Mouse (Mus musculus) embryonic facial prominence, embryonic 15.5 days (tissue): ENCODE measurements at regions not wholly inside any gene's neighbourhood (a gene's known extent, or its start where the extent isn't known, plus 50 kb on each side); places are given as distances from the start of the nearest gene placed in this dataset.

Source experiments
- ATAC-seq: fragments of 200-750 bp; cut with Nextera tagmentation; 2 replicates; pipeline ENCODE4 v1.8.0; 2017; ENCODE audit warnings: low read depth, moderate TSS enrichment; ENCODE audit not compliant: insufficient number of reproducible peaks, low FRiP score, low TSS enrichment
- H3K27ac ChIP-seq: fragments of 300-500 bp; sonication (generic); replicated peaks from 2 replicates; pipeline ENCODE4 v1.5.1; 2015; ENCODE audit warnings: mild to moderate bottlenecking, inconsistent platforms
- H3K27me3 ChIP-seq: fragments of 300-500 bp; sonication (generic); 2 replicates; pipeline ENCODE4 v1.6.1; 2015; ENCODE audit warnings: inconsistent platforms
- H3K36me3 ChIP-seq: fragments of 300-500 bp; sonication (generic); 2 replicates; pipeline ENCODE4 v1.6.1; 2015; ENCODE audit warnings: mild to moderate bottlenecking, inconsistent platforms
- H3K4me1 ChIP-seq: fragments of 300-500 bp; sonication (generic); 2 replicates; pipeline ENCODE4 v1.6.1; 2015; ENCODE audit warnings: inconsistent platforms
- H3K4me2 ChIP-seq: fragments of 300-500 bp; sonication (generic); replicated peaks from 2 replicates; pipeline ENCODE4 v1.6.1; 2015; ENCODE audit warnings: mild to moderate bottlenecking, inconsistent platforms
- H3K4me3 ChIP-seq: fragments of 300-500 bp; sonication (generic); replicated peaks from 2 replicates; pipeline ENCODE4 v1.5.1; 2015; ENCODE audit warnings: mild to moderate bottlenecking, inconsistent platforms
- H3K9ac ChIP-seq: fragments of 300-500 bp; sonication (generic); 2 replicates; pipeline ENCODE4 v1.6.1; 2015; ENCODE audit warnings: inconsistent platforms
- H3K9me3 ChIP-seq: fragments of 300-500 bp; sonication (generic); replicated peaks from 2 replicates; pipeline ENCODE4 v1.6.1; 2016; ENCODE audit warnings: inconsistent platforms
- WGBS: fragments of 180-500 bp; shearing (Covaris S2); methylation state at CpG from one replicate; pipeline ENCODE4 v1.1.7; 2015; 5-methylcytosine and 5-hydroxymethylcytosine counted together

GRCm38 (mm10) chr1:155041592-155041991, 57.8 kb downstream of the Ier5 start:
- no peak overlapping the region for H3K4me2 ChIP-seq
- no peak overlapping the region for H3K4me3 ChIP-seq
- no peaks in the 10 kb centered on the region for H3K9me3 ChIP-seq
- H3K27ac ChIP-seq, result no peak overlapping the region
- no peaks in the 10 kb centered on the region for H3K36me3 ChIP-seq
- WGBS, result 72% methylated on average over 5 of the region's 5 CpGs
- no peaks in the 10 kb centered on the region for H3K27me3 ChIP-seq
- peaks cover 15% of the 10 kb centered on the region; the same call in 1 of the 2 replicates for H3K4me1 ChIP-seq
- no peak overlapping the region for H3K9ac ChIP-seq
- no peak for ATAC-seq

GRCm38 (mm10) chr1:155040939-155041371, 58.5 kb downstream of the Ier5 start:
- H3K4me2 ChIP-seq, result no peak overlapping the region
- WGBS, result 26% methylated on average over 1 of the region's 1 CpGs
- no peaks in the 10 kb centered on the region for H3K27me3 ChIP-seq
- ATAC-seq, result peak; percentile 70
- no peak overlapping the region for H3K4me3 ChIP-seq
- no peak overlapping the region for H3K9ac ChIP-seq
- H3K36me3 ChIP-seq, result no peaks in the 10 kb centered on the region
- peak overlapping the region; percentile 34 for H3K27ac ChIP-seq
- H3K9me3 ChIP-seq, result no peaks in the 10 kb centered on the region
- peaks cover 15% of the 10 kb centered on the region; the same call in 1 of the 2 replicates for H3K4me1 ChIP-seq

GRCm38 (mm10) chr1:155040086-155040726, 59.2 kb downstream of the Ier5 start:
- no peaks in the 10 kb centered on the region for H3K27me3 ChIP-seq
- H3K9ac ChIP-seq, result no peak overlapping the region
- H3K36me3 ChIP-seq, result no peaks in the 10 kb centered on the region
- peaks cover 15% of the 10 kb centered on the region; the same call in 1 of the 2 replicates for H3K4me1 ChIP-seq
- H3K27ac ChIP-seq, result peak overlapping the region; percentile 34; the same call in 1 of the 2 replicates
- peak; percentile 39; the same call in 1 of the 2 replicates for ATAC-seq
- no peak overlapping the region for H3K4me2 ChIP-seq
- WGBS, result 25% methylated on average over 8 of the region's 9 CpGs
- no peak overlapping the region for H3K4me3 ChIP-seq
- H3K9me3 ChIP-seq, result no peaks in the 10 kb centered on the region

GRCm38 (mm10) chr1:155038631-155039625, 60.5 kb downstream of the Ier5 start:
- no peak overlapping the region for H3K9ac ChIP-seq
- H3K9me3 ChIP-seq, result no peaks in the 10 kb centered on the region
- H3K4me1 ChIP-seq, result peaks cover 15% of the 10 kb centered on the region; the same call in 1 of the 2 replicates
- H3K4me3 ChIP-seq, result no peak overlapping the region
- H3K27me3 ChIP-seq, result no peaks in the 10 kb centered on the region
- no peak overlapping the region for H3K4me2 ChIP-seq
- ATAC-seq, result no peak
- 70% methylated on average over 11 of the region's 11 CpGs for WGBS
- H3K36me3 ChIP-seq, result no peaks in the 10 kb centered on the region
- H3K27ac ChIP-seq, result no peak overlapping the region

GRCm38 (mm10) chr1:155037479-155037878, 62.0 kb downstream of the Ier5 start:
- WGBS, result 81% methylated on average over 3 of the region's 3 CpGs
- Histone ChIP-seq H3K27ac (no peak overlapping the region), H3K4me1 (peaks cover 15% of the 10 kb centered on the region; the same call in 1 of the 2 replicates), H3K27me3 (no peaks in the 10 kb centered on the region), H3K4me2 (no peak overlapping the region), H3K9me3 (no peaks in the 10 kb centered on the region), H3K36me3 (no peaks in the 10 kb centered on the region), H3K4me3 (no peak overlapping the region), H3K9ac (no peak overlapping the region)
- ATAC-seq, result no peak

- Histone ChIP-seq H3K4me3 (no peak overlapping the region), H3K27me3 (no peaks in the 10 kb centered on the region), H3K4me1 (peaks cover 13% of the 10 kb centered on the region; the same call in 1 of the 2 replicates), H3K4me2 (no peak overlapping the region), H3K9me3 (no peaks in the 10 kb centered on the region), H3K27ac (no peak overlapping the region), H3K36me3 (no peaks in the 10 kb centered on the region), H3K9ac (no peak overlapping the region)
- ATAC-seq, result peak; percentile 31; the same call in 1 of the 2 replicates
- WGBS, result 11% methylated on average over 9 of the region's 9 CpGs
These were observed 68.5 kb downstream of the Ier5 start for GRCm38 (mm10) chr1:155030908-155031307.

- 60% methylated on average over 17 of the region's 17 CpGs for WGBS
- no peaks in the 10 kb centered on the region for H3K27me3 ChIP-seq
- no peaks in the 10 kb centered on the region for H3K9me3 ChIP-seq
- H3K4me1 ChIP-seq, result peaks cover 13% of the 10 kb centered on the region; the same call in 1 of the 2 replicates
- no peak overlapping the region; the same call in 1 of the 2 replicates for H3K4me2 ChIP-seq
- H3K9ac ChIP-seq, result no peak overlapping the region
- no peak for ATAC-seq
- H3K36me3 ChIP-seq, result no peaks in the 10 kb centered on the region
- H3K4me3 ChIP-seq, result no peak overlapping the region
- H3K27ac ChIP-seq, result no peak overlapping the region
These were observed 70.1 kb downstream of the Ier5 start for GRCm38 (mm10) chr1:155029195-155029879.

GRCm38 (mm10) chr1:155028735-155029134, 70.7 kb downstream of the Ier5 start:
- H3K9me3 ChIP-seq, result no peaks in the 10 kb centered on the region
- ATAC-seq, result no peak
- H3K27me3 ChIP-seq, result no peaks in the 10 kb centered on the region
- H3K36me3 ChIP-seq, result no peaks in the 10 kb centered on the region
- H3K4me2 ChIP-seq, result no peak overlapping the region; the same call in 1 of the 2 replicates
- H3K4me1 ChIP-seq, result peaks cover 13% of the 10 kb centered on the region; the same call in 1 of the 2 replicates
- 47% methylated on average over 5 of the region's 5 CpGs for WGBS
- no peak overlapping the region for H3K9ac ChIP-seq
- no peak overlapping the region for H3K27ac ChIP-seq
- H3K4me3 ChIP-seq, result no peak overlapping the region

GRCm38 (mm10) chr1:155028147-155028546, 71.3 kb downstream of the Ier5 start:
- Histone ChIP-seq H3K4me3 (no peak overlapping the region), H3K4me2 (no peak overlapping the region), H3K36me3 (no peaks in the 10 kb centered on the region), H3K4me1 (peaks cover 13% of the 10 kb centered on the region; the same call in 1 of the 2 replicates), H3K27ac (no peak overlapping the region), H3K27me3 (no peaks in the 10 kb centered on the region), H3K9ac (no peak overlapping the region), H3K9me3 (no peaks in the 10 kb centered on the region)
- no peak for ATAC-seq
- 56% methylated on average over 6 of the region's 6 CpGs for WGBS

GRCm38 (mm10) chr1:155027583-155027982, 71.9 kb downstream of the Ier5 start:
- H3K9me3 ChIP-seq, result no peaks in the 10 kb centered on the region
- H3K36me3 ChIP-seq, result no peaks in the 10 kb centered on the region
- no peak overlapping the region for H3K4me2 ChIP-seq
- no peak overlapping the region for H3K27ac ChIP-seq
- no peak overlapping the region for H3K9ac ChIP-seq
- no peak overlapping the region for H3K4me3 ChIP-seq
- H3K27me3 ChIP-seq, result no peaks in the 10 kb centered on the region
- peaks cover 13% of the 10 kb centered on the region; the same call in 1 of the 2 replicates for H3K4me1 ChIP-seq
- ATAC-seq, result no peak
- WGBS, result 28% methylated on average over 8 of the region's 8 CpGs
